18 mouse cellular contexts compared by ENCODE assay signal in the genomic region with DNA sequence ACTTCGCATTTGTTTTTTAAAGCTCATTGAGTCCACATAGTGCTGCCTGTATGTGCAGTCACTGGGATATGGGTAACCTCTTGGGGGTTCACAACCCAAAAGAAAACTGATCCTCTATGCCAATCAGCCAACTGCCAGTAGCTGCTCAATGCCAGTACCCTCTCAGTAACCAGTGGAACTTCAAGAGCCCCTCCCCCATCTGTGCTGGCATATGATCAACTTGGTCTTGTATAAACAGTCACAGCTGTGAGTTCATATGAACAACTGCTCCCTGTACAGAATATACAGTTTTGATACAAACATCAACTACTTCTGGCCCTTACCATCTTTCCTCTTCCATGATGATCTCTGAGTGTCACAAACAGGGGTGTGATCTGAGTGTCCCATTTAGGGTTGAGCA.
"Had no signal": no experiment of that assay in that cellular context is flagged by ENCODE, and none has a peak within 500 bp of the region (broad histone marks: within the 10 kb centered on the region; RNA-seq: fewer than 3 reads in every experiment).

No protein-coding gene starts in this region.

- H3K4me1 ChIP-seq: liver, embryonic 13.5 days; midbrain, embryonic 12.5 days; midbrain, embryonic 15.5 days; neural tube, embryonic 12.5 days had no signal

- DNase-seq: kidney, adult 18-20 months; kidney, adult 9 months; kidney, postnatal 14 days; kidney, postnatal 4 days; liver, embryonic 13.5 days; lung, adult 2 months; right cerebral cortex, adult 18-20 months; right cerebral cortex, postnatal 14 days; right cerebral cortex, postnatal 4 days; thymus, adult 2 months; thymus, postnatal 25 days had no signal

- H3K27me3 ChIP-seq: liver, embryonic 13.5 days; midbrain, embryonic 12.5 days; midbrain, embryonic 15.5 days; neural tube, embryonic 12.5 days; neural tube, embryonic 15.5 days had no signal

- H3K9ac ChIP-seq: liver, embryonic 13.5 days; midbrain, embryonic 12.5 days; midbrain, embryonic 15.5 days; neural tube, embryonic 12.5 days; neural tube, embryonic 15.5 days had no signal

- ATAC-seq: lung, postnatal 0 days; midbrain, embryonic 15.5 days had no signal

- H3K27ac ChIP-seq: liver, embryonic 13.5 days; macrophage; midbrain, embryonic 12.5 days; midbrain, embryonic 15.5 days; neural tube, embryonic 12.5 days; neural tube, embryonic 15.5 days; stomach, postnatal 0 days had no signal

- H3K9me3 ChIP-seq: liver, embryonic 13.5 days; midbrain, embryonic 12.5 days; midbrain, embryonic 15.5 days; neural tube, embryonic 12.5 days; neural tube, embryonic 15.5 days had no signal

- H3K4me2 ChIP-seq: liver, embryonic 13.5 days; midbrain, embryonic 12.5 days; midbrain, embryonic 15.5 days; neural tube, embryonic 12.5 days; neural tube, embryonic 15.5 days had no signal

- H3K36me3 ChIP-seq: liver, embryonic 13.5 days; midbrain, embryonic 12.5 days; midbrain, embryonic 15.5 days; neural tube, embryonic 12.5 days; neural tube, embryonic 15.5 days had no signal

- H3K4me3 ChIP-seq: liver, embryonic 13.5 days; midbrain, embryonic 12.5 days; midbrain, embryonic 15.5 days; neural tube, embryonic 12.5 days; neural tube, embryonic 15.5 days had no signal
